Mouse (Mus musculus) adrenal gland, adult (tissue): ENCODE results near the gene Lpp.

Source experiments
- DNase-seq, 2 experiments: peaks; one replicate each; pipeline ENCODE4 v3.0.0; 2022 to 2023; ENCODE audit warnings: low spot score in 1 of 2; ENCODE audit not compliant: inconsistent age in 2 of 2

Gene Lpp

DNA sequence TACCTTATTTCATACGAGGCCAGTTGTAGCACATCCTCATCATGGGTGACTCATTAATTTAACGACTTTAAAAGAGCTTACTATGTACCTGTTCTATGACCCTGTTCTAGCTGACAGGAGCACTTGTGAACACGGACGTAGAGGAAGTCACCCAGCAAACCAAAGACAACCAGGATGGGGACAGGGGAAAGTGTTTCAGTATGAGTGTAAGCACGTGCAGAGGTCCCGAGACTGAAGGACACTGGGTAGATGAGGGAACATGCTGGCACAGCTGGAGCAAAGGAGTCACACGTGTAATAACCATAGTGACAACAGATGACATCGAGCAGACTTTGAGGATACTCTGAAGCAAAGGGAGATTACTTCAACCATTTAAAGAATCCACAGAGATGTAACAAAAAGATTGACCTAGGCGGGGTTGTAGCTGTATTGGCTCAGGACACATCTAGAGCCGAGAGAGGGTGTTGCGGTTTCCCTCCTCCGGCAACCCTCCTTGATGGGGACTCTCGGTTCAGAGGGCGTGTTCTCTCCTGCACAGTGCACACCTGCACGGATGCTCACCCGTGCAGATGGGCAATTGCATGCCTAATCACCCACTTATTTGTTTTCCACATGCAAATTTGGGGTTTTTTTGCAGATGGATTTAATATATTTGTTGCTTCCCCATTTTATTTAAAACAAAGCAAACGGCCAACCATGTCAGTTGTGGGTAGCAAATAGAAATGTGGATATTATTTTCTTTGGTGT is 74.4 kb downstream of the Lpp start:
- no peak for DNase-seq

- DNase-seq = no peak
These were observed 76.0 kb downstream of the Lpp start for GRCm38 (mm10) chr16:24469313-24469712.

GRCm38 (mm10) chr16:24470601-24471000 is 77.3 kb downstream of the Lpp start:
- peak in 1 of 2 experiments; percentile 71 for DNase-seq

- no peak for DNase-seq
These were observed 77.7 kb downstream of the Lpp start for GRCm38 (mm10) chr16:24471029-24471428.

DNA sequence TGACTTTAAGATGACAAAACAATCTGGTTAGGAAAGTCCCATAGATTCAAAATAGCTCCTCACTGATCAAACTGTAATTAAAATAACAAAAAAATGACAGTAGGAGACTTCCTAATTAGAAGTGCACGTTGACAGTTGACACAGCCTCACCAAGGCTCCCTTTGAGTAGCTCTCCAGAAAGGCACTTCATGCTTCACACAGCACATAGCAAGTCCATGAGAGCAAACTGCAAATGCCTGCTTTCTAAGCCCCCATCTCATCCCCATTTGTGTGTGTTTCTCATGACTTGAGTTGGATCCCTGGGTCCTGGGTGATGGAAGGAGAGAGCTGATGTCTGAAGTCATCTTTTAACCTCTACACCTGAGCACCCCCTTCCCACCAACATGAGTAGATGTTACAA is 78.5 kb downstream of the Lpp start:
- no peak for DNase-seq

- DNase-seq = no peak
These were observed 80.7 kb downstream of the Lpp start for GRCm38 (mm10) chr16:24473966-24474365.

DNA sequence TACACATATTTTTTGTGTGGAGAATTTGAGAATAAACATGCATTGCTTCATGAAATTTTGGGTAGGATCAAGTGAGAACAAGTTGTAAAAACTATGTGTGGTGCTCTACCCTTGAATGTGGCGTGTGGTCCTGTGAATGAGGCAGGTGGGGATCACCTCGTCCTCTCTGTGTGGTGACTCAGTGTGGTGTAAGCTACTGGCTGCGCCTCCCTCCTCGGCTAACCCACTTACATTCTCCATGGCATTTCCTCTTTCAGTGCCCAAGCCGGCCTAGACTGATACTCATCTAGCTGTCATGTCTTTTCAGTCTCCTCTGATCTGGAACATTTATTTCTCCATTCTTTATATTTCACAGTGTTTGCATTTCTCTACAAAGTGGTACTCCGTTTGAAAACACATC is 81.5 kb downstream of the Lpp start:
- DNase-seq = peak in 1 of 2 experiments; percentile 57

DNA sequence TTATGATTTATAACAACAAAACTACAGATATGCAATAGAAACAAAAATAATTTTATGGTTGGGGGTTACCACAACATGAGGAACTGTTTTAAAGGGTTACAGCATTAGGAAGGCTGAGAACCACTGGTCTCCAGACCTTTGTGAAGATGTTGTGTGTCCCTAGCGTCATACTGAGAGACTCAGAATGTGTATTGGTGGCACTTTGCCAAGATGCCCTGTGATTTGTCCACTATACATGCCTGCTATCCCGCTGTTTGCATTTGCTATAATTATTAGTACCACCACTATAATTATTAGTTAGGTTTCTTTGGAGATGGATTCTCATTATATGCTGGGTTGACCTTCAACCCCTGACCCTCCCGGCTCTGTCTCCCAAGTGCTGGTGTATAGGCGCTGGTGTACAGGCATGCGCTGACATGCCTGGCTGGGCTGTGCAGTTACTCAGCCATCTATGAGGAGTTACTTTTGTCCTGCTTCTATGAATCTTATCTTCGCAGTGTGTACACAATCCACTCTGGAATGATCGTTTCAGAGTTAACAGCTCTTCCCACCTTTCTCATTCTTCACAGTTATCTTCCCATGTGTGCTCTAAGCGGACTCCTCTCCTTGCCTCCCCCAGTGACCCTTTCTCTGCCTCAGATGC is 82.1 kb downstream of the Lpp start:
- DNase-seq = no peak

- DNase-seq = peak in 1 of 2 experiments; percentile 81
These were observed 83.6 kb downstream of the Lpp start for GRCm38 (mm10) chr16:24476911-24477401.

GRCm38 (mm10) chr16:24478006-24478405 is 84.7 kb downstream of the Lpp start:
- DNase-seq = no peak

DNA sequence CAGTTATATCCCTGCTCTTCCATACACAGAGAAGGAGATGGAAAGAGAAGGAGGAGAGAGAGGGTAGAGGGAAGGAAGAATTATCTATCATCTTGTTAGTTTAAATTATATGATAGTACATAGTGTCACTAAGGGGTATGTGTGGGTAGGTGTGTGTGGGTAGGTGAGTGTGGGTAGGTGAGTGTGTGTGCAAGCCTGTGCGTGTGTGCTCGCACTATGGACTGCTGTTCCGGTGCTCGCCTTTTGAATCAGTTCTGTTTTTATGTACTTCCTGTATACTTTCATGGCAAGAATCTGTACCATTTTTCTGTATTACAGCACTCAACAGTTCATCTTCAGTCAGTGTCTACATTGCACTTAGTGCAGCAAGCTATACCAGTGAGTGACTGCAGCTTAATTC is 85.5 kb downstream of the Lpp start:
- DNase-seq = no peak

- DNase-seq = peak in 1 of 2 experiments; percentile 87
These were observed 89.3 kb downstream of the Lpp start for GRCm38 (mm10) chr16:24482648-24483047.

- peak; percentile 93 to 96 for DNase-seq
These were observed 90.3 kb downstream of the Lpp start for GRCm38 (mm10) chr16:24483527-24484101.

DNA sequence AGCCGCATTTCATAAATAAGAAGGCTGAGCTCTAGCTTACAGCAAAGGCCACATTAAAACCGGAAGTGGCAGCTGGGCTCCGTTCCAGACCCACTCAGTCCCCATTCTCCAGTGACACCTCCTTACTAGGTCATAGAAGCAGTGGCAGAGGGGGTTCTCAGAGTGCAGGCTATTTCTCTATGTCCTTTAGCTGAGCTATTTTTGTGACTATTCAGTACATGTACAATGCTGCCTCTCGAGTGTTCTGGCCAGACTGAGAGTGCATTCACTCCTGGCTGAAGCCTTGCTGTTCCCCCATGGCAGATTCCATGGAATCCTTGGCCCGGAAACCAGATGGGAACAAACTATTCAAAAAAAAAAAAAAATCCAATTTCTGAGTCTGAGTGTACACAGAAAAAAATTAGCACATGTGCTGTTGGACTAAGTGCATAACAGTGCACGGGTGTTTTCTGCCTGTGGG is 94.5 kb downstream of the Lpp start:
- DNase-seq = peak; percentile 70 to 84

DNA sequence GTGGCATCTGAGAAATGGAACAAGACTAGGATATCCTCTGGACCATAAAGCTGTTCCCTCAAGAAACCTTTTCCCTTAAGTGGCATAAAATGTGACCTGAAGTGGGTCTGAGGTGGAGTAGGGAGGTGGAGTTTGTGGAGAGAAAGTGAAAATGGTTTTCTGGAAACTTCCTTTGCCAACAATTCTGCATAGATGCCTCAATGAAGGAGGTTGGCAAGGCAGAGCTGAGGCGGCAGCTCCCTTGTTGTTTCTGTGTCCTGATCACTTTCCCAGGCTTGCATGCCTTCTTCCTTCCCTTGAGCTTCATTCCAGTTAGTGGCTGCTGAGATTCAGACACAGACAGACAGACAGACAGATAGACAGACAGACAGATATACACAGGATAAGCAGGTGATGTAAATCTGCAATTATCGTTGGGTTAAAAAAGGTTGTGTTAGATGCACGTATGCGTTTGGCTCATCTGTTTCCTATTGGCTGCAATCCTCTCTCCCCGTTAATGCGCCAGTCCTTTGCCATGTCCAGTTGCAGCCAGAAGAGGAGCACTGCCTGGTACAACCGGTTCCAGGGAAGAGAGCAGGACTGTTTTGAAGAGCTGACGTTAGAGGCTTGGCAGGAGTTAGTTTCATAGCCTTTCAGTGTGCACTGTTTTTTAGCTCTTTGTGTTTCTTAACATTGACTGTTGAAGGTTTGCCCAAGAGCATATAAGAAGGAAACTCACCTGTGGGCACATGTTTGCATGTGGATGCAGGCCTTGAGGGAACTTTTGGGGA is 96.4 kb downstream of the Lpp start:
- no peak for DNase-seq

GRCm38 (mm10) chr16:24490751-24491485 is 97.6 kb downstream of the Lpp start:
- no peak for DNase-seq

- DNase-seq = no peak
These were observed 98.1 kb downstream of the Lpp start for GRCm38 (mm10) chr16:24491486-24491758.

DNA sequence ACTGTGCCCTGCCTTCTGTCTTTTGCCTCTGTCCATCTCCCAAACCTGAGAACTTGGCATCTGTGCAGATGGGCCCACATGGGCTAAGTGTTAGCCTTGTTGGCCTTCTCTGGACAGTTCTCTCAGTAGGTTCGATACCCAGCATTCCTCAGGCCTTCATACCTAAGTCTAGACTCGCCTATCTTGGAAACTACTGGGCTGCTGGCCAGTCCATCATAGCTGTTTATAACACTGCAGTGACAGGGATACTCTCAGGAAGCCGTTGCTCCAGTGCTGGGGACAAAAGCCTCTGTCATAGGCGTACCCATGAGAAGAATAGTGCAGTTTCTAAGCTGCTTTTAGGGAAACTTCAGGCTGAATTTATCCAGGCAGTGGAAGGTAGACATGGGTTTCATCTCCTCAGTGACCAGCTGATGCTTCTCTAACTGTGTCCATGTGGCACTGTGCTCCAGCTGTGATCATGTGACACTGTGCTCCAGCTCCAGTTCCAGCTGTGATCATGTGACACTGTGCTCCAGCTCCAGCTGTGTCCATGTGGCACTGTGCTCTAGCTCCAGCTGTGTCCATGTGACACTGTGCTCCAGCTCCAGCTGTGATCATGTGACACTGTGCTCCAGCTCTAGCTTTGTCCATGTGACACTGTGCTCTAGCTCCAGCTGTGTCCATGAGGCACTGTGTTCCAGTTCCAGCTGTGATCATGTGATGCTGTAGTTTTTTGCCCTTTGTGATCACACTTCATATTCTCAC is 99.1 kb downstream of the Lpp start:
- no peak for DNase-seq

DNA sequence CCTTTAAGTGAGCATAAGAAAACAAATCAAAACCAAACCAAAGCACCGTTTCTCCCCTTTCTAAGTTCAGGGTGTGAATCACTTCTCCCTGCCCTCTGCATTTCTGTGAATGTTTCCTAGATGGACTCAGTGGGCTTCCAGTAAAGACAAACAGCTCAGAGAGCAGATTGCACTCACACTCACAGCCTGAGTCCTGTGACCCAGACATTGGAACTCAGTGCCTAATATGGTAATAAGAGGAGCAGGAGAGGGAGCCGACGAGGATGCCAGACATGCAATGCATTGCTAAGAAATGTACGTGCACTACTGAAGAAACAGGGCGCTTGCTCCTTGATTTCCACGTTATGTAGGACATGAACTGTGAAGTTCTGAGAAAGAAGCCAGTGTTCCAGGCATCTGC is 101.2 kb downstream of the Lpp start:
- no peak for DNase-seq

DNA sequence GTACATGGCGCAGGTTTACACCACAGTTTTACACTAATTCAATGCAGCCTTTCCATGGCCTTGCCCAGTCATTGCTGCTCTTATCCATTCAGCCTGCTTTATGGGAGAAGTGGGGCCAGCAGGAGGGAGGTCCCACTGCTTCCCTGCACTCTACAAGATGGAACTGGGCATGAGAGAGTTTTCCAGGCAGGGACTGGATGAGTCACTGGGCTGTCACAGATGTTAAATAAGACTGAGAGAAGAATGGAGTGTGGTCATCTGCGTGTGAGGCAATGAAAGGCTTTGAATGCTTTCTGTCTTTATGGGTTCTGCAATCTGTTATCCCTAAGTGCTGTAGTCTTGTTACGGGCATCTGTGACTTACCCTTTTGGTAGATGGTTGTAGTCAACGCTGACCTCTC is 102.2 kb downstream of the Lpp start:
- peak in 1 of 2 experiments; percentile 84 for DNase-seq
